Mouse (Mus musculus): ENCODE data around the gene Fnip1. TPM values are rescaled to one million over a fixed set of nuclear protein-coding genes. Genes with fewer than 3 reads are reported as not detected.

Gene Fnip1
- total and polyA plus RNA-seq, 3 experiments, result 11.9 to 13.6 TPM; not detected in 1

DNA sequence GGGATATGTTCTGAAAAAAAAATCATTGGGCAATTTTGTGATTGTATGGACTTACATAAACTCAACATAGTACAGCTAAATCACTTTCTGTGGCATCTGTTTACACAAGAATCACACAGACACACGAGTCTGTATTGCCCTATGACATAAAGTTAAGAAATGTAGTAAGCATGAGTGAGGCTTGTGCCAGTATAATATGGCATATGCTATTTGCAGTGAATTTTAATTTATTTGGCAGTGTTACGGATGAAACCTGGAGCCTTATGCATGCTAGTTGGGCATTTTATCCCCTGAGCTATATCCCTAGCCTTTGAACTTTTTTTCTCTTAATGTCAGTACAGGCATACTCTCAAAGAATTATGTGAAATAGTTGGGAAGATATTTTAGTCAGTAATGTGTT, 101.5 kb downstream of the Fnip1 start (continued):
- TF ChIP-seq NELFE (IDR thresholded peaks at IDR 0.05; ENCODE audit: low read depth, low read length) (no peak), RCOR1 (IDR thresholded peaks at IDR 0.05; ENCODE audit: low read depth, low read length) (no peak)

DNA sequence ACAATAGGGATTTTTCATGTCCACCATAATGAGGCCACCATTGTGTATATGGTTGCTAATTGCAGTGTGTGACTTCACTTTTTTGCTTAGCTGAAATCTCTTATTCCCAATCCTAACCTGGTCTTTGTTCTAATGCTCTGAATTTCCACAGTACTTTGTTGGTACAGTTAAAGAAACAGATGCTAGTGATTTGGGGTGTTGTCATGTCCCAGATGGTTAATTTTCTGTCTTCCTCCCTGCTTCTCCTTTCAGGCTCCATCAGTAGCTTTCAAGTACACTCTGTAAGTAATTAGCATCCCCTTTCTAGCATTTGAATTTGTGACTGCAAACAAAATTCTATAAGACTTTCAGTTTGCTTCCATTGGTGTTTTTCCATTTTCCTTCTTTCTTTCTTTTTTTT, 102.3 kb downstream of the Fnip1 start:
- peaks cover 10 to 26% of the 10 kb centered on the region in 2 experiments for H3K4me1 ChIP-seq (ENCODE audit: control insufficient read depth in 1 of 2, insufficient read depth in 2 of 2, low read length in 2 of 2)
- no peak overlapping the region for H3K4me3 ChIP-seq (ENCODE audit: control insufficient read depth in 1 of 2, insufficient read depth in 1 of 2, low read depth in 2 of 2, low read length in 2 of 2)
- no peak overlapping the region for H3K27ac ChIP-seq (ENCODE audit: control insufficient read depth, low read depth, low read length)
- no peak for DNase-seq (ENCODE audit: low read depth, low spot score)
- H3K27me3 ChIP-seq (ENCODE audit: control insufficient read depth in 1 of 2, insufficient read depth in 2 of 2, low read length in 2 of 2), result no peaks in the 10 kb centered on the region
- peaks cover 4 to 35% of the 10 kb centered on the region in 2 experiments; a peak in 3 of 4 replicates for H3K36me3 ChIP-seq (ENCODE audit: control insufficient read depth in 1 of 2, insufficient read depth in 2 of 2, low read length in 2 of 2)
- no peak overlapping the region for H3K9ac ChIP-seq (ENCODE audit: control insufficient read depth, low read depth, low read length, poor library complexity, severe bottlenecking)
- TF ChIP-seq GATA1 (IDR thresholded peaks at IDR 0.05; ENCODE audit: low read depth, low read length) (no peak), TAL1 (IDR thresholded peaks at IDR 0.05; ENCODE audit: low read length) (no peak), MAX (IDR thresholded peaks at IDR 0.05; ENCODE audit: low read length) (no peak), USF1 (IDR thresholded peaks at IDR 0.05; ENCODE audit: low read depth, low read length) (no peak), ELF1 (IDR thresholded peaks at IDR 0.05; ENCODE audit: low read depth, low read length) (no peak), TBP (IDR thresholded peaks at IDR 0.05; ENCODE audit: low read depth, low read length) (no peak), NELFE (IDR thresholded peaks at IDR 0.05; ENCODE audit: low read depth, low read length) (no peak), TCF12 (IDR thresholded peaks at IDR 0.05; ENCODE audit: low read depth, low read length) (no peak), MEF2A (IDR thresholded peaks at IDR 0.05; ENCODE audit: extremely low read depth, insufficient replicate concordance, low read depth, low read length, poor library complexity, severe bottlenecking) (no peak), BHLHE40 (IDR thresholded peaks at IDR 0.05; ENCODE audit: borderline replicate concordance, low read depth, low read length) (no peak), UBTF (IDR thresholded peaks at IDR 0.05; ENCODE audit: borderline replicate concordance, insufficient read depth, low read depth, low read length) (no peak), MAZ (IDR thresholded peaks at IDR 0.05; ENCODE audit: low read depth, low read length) (no peak), GABPA (IDR thresholded peaks at IDR 0.05; ENCODE audit: low read depth, low read length) (no peak), CTCF (IDR thresholded peaks at IDR 0.05 in 2 of 3, conservative IDR thresholded peaks at IDR 0.05 in 1 of 3; ENCODE audit: control insufficient read depth in 1 of 3, insufficient read depth in 1 of 3, low read depth in 2 of 3, low read length in 3 of 3, poor library complexity in 1 of 3, severe bottlenecking in 1 of 3) (no peak), SMC3 (IDR thresholded peaks at IDR 0.05; ENCODE audit: low read depth, low read length) (no peak), POLR2AphosphoS2 (IDR thresholded peaks at IDR 0.05; ENCODE audit: low read length) (no peak)
- no peaks in the 10 kb centered on the region for H3K9me3 ChIP-seq (replicated peaks; ENCODE audit: insufficient read depth, low read length)
- peaks cover 51% of the 10 kb centered on the region for H3K79me2 ChIP-seq (ENCODE audit: control insufficient read depth, insufficient read depth, low read length, poor library complexity)

DNA sequence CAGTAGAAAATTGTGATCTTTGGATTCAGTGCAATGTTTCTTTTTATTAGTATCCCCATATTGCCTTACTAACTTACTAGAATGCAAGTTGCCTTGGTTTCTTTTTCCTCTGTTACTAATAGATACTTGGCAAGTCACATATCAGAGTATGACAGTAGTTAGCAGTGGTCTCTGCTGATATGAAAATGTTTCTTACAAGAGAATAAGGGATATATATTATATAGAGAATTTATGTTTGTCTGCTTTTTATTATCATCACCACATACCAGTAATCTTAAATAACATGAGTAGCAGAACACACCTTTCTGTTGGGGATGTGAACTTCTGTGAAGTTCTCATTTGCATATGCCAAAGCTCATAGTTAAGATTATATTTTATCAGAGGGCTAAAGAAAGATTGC, 104.4 kb downstream of the Fnip1 start:
- Histone ChIP-seq H3K79me2 (ENCODE audit: control insufficient read depth, insufficient read depth, low read length, poor library complexity) (peaks cover 46% of the 10 kb centered on the region), H3K27ac (ENCODE audit: control insufficient read depth, low read depth, low read length) (no peak overlapping the region), H3K9me3 (replicated peaks; ENCODE audit: insufficient read depth, low read length) (no peaks in the 10 kb centered on the region), H3K27me3 (ENCODE audit: control insufficient read depth in 1 of 2, insufficient read depth in 2 of 2, low read length in 2 of 2) (no peaks in the 10 kb centered on the region), H3K4me3 (ENCODE audit: control insufficient read depth in 1 of 2, insufficient read depth in 1 of 2, low read depth in 2 of 2, low read length in 2 of 2) (peak overlapping the region in 1 of 2 experiments; percentile 2; a peak in 1 of 4 replicates), H3K9ac (ENCODE audit: control insufficient read depth, low read depth, low read length, poor library complexity, severe bottlenecking) (no peak overlapping the region), H3K36me3 (ENCODE audit: control insufficient read depth in 1 of 2, insufficient read depth in 2 of 2, low read length in 2 of 2) (peaks cover 4 to 29% of the 10 kb centered on the region in 2 experiments; a peak in 3 of 4 replicates), H3K4me1 (ENCODE audit: control insufficient read depth in 1 of 2, insufficient read depth in 2 of 2, low read length in 2 of 2) (peaks cover 5 to 22% of the 10 kb centered on the region in 2 experiments; a peak in 3 of 4 replicates)
- DNase-seq (ENCODE audit: low read depth, low spot score), result peak; percentile 77
- TF ChIP-seq HCFC1 (IDR thresholded peaks at IDR 0.05; ENCODE audit: low read depth, low read length) (no peak), TAL1 (IDR thresholded peaks at IDR 0.05; ENCODE audit: low read length) (peak; percentile 72), ZMIZ1 (IDR thresholded peaks at IDR 0.05; ENCODE audit: low read depth, low read length) (no peak), GATA1 (IDR thresholded peaks at IDR 0.05; ENCODE audit: low read depth, low read length) (peak; percentile 86), ZNF384 (IDR thresholded peaks at IDR 0.05; ENCODE audit: low read depth, low read length) (no peak), MAFK (IDR thresholded peaks at IDR 0.05; ENCODE audit: borderline replicate concordance, low read depth, low read length) (0 out of 2 replicates have a peak, but pooled peaks have one; percentile 39), EP300 (IDR thresholded peaks at IDR 0.05; ENCODE audit: low read depth in 1 of 2, low read length in 2 of 2) (peak; percentile 92 to 93), SIN3A (IDR thresholded peaks at IDR 0.05; ENCODE audit: low read length) (peak; percentile 72; the same call in 1 of the 2 replicates), ETS1 (IDR thresholded peaks at IDR 0.05; ENCODE audit: low read depth, low read length) (peak; percentile 86), TCF12 (IDR thresholded peaks at IDR 0.05; ENCODE audit: low read depth, low read length) (peak; percentile 95), E2F4 (IDR thresholded peaks at IDR 0.05; ENCODE audit: borderline replicate concordance, low read depth, low read length) (no peak), MEF2A (IDR thresholded peaks at IDR 0.05; ENCODE audit: extremely low read depth, insufficient replicate concordance, low read depth, low read length, poor library complexity, severe bottlenecking) (no peak), TBP (IDR thresholded peaks at IDR 0.05; ENCODE audit: low read depth, low read length) (no peak), RAD21 (IDR thresholded peaks at IDR 0.05; ENCODE audit: low read depth, low read length) (no peak), MYC (IDR thresholded peaks at IDR 0.05; ENCODE audit: low read depth, low read length) (no peak)
